Comparison of ENCODE assay signal across 12 mouse cellular contexts in genomic region chr5:116829771-116830170, GRCm38 (mm10).
DNase-seq lines count a peak whose midpoint lies in the region; ATAC-seq and TF ChIP-seq lines count a peak whose summit lies in the region.
"Had no signal": no experiment of that assay in that cellular context is flagged by ENCODE, and none has a peak within 500 bp of the region (broad histone marks: within the 10 kb centered on the region; RNA-seq: fewer than 3 reads in every experiment).

No protein-coding gene starts in this region.

- H3K4me3 ChIP-seq in hindbrain, postnatal 0 days (ENCODE audit: low read length) = no peak overlapping the region
- no peak overlapping the region for H3K4me3 ChIP-seq in hindbrain, embryonic 13.5 days
- no peak overlapping the region for H3K4me3 ChIP-seq in embryonic facial prominence, embryonic 11.5 days (ENCODE audit: low read depth, low read length)
- H3K4me3 ChIP-seq: liver, embryonic 15.5 days had no signal

- no peaks in the 10 kb centered on the region for H3K36me3 ChIP-seq in hindbrain, postnatal 0 days (ENCODE audit: insufficient read depth, low read length)
- no peaks in the 10 kb centered on the region for H3K36me3 ChIP-seq in hindbrain, embryonic 13.5 days
- H3K36me3 ChIP-seq in embryonic facial prominence, embryonic 11.5 days (replicated peaks; ENCODE audit: control insufficient read depth, insufficient read depth, low read depth, low read length) = no peaks in the 10 kb centered on the region
- H3K36me3 ChIP-seq: liver, embryonic 15.5 days had no signal

- 0 out of 2 replicates have a peak, but pooled peaks have one; percentile 38 for ATAC-seq in hindbrain, postnatal 0 days
- no peak for ATAC-seq in hindbrain, embryonic 13.5 days (ENCODE audit: low FRiP score)
- ATAC-seq in embryonic facial prominence, embryonic 11.5 days (replicated peaks; ENCODE audit: insufficient number of reproducible peaks, low FRiP score, low TSS enrichment, low read depth) = no peak
- ATAC-seq: intestine, embryonic 16.5 days; Patski had no signal

- H3K4me1 ChIP-seq in hindbrain, postnatal 0 days (ENCODE audit: insufficient read depth, low read length) = no peaks in the 10 kb centered on the region
- H3K4me1 ChIP-seq in hindbrain, embryonic 13.5 days (replicated peaks) = peaks cover 6% of the 10 kb centered on the region; the same call in 1 of the 2 replicates
- no peaks in the 10 kb centered on the region for H3K4me1 ChIP-seq in embryonic facial prominence, embryonic 11.5 days (ENCODE audit: control insufficient read depth, insufficient read depth, low read length)
- H3K4me1 ChIP-seq: liver, embryonic 15.5 days had no signal

- H3K27ac ChIP-seq in hindbrain, postnatal 0 days = no peak overlapping the region
- H3K27ac ChIP-seq in hindbrain, embryonic 13.5 days = no peak overlapping the region
- H3K27ac ChIP-seq in embryonic facial prominence, embryonic 11.5 days (replicated peaks; ENCODE audit: low read depth, low read length) = no peak overlapping the region
- H3K27ac ChIP-seq: liver, embryonic 15.5 days had no signal

- intact Hi-C loops in left cerebral cortex, postnatal 10 days (cut with DNase I) = no loop called here

- H3K9me3 ChIP-seq in hindbrain, postnatal 0 days (ENCODE audit: low read length) = no peaks in the 10 kb centered on the region
- 0 out of 2 replicates have a peak, but pooled peaks cover 1% of the 10 kb centered on the region for H3K9me3 ChIP-seq in hindbrain, embryonic 13.5 days
- no peaks in the 10 kb centered on the region for H3K9me3 ChIP-seq in embryonic facial prominence, embryonic 11.5 days (replicated peaks; ENCODE audit: control insufficient read depth, low read length)
- H3K9me3 ChIP-seq: liver, embryonic 15.5 days had no signal

- H3K27me3 ChIP-seq in hindbrain, postnatal 0 days (ENCODE audit: insufficient read depth, low read length) = no peaks in the 10 kb centered on the region
- H3K27me3 ChIP-seq in hindbrain, embryonic 13.5 days = no peaks in the 10 kb centered on the region
- no peaks in the 10 kb centered on the region for H3K27me3 ChIP-seq in embryonic facial prominence, embryonic 11.5 days (ENCODE audit: control insufficient read depth, insufficient read depth, low read length)
- H3K27me3 ChIP-seq: liver, embryonic 15.5 days; Patski had no signal

- H3K9ac ChIP-seq in hindbrain, postnatal 0 days (replicated peaks; ENCODE audit: low read length) = no peak overlapping the region
- H3K9ac ChIP-seq in hindbrain, embryonic 13.5 days = no peak overlapping the region
- no peak overlapping the region for H3K9ac ChIP-seq in embryonic facial prominence, embryonic 11.5 days (replicated peaks; ENCODE audit: low read length)
- H3K9ac ChIP-seq: liver, embryonic 15.5 days had no signal

- H3K4me2 ChIP-seq in hindbrain, postnatal 0 days (ENCODE audit: low read depth, low read length) = no peak overlapping the region
- no peak overlapping the region for H3K4me2 ChIP-seq in hindbrain, embryonic 13.5 days
- H3K4me2 ChIP-seq in embryonic facial prominence, embryonic 11.5 days (ENCODE audit: low read depth, low read length) = no peak overlapping the region
- H3K4me2 ChIP-seq: liver, embryonic 15.5 days had no signal

- no peak for TF ChIP-seq CTCF in hindbrain, postnatal 0 days (IDR thresholded peaks at IDR 0.05; ENCODE audit: low read depth)

- DNase-seq in hindbrain, postnatal 0 days (ENCODE audit: low spot score) = peak; percentile 35
- peak; percentile 1 for DNase-seq in right cerebral cortex, adult 18-20 months
- DNase-seq in right cerebral cortex, postnatal 25 days = no peak
- DNase-seq in embryonic facial prominence, embryonic 11.5 days (ENCODE audit: low spot score) = peak; percentile 87
- peak; percentile 22 for DNase-seq in yolk sac, embryonic 10.5 days (ENCODE audit: low spot score)
- no peak for DNase-seq in left cerebral cortex, postnatal 10 days (ENCODE audit: extremely low spot score in 1 of 2, low spot score in 2 of 2)
- no peak for DNase-seq in layer of hippocampus, postnatal 14 days (ENCODE audit: low spot score in 2 of 2)
- DNase-seq: cerebellum, postnatal 10 days had no signal

- WGBS in hindbrain, postnatal 0 days = 17% methylated on average over 11 of the region's 11 CpGs
- WGBS in hindbrain, embryonic 13.5 days = 20% methylated on average over 9 of the region's 11 CpGs
- WGBS in embryonic facial prominence, embryonic 11.5 days = 10% methylated on average over 11 of the region's 11 CpGs

Comparison
In these comparisons a context has a peak if more than half of its experiments do, and no peak if none do; other contexts are left out.
1. DNase-seq: peak in hindbrain, postnatal 0 days (single experiment), right cerebral cortex, adult 18-20 months (single experiment), embryonic facial prominence, embryonic 11.5 days (single experiment) and yolk sac, embryonic 10.5 days (single experiment); none in right cerebral cortex, postnatal 25 days (single experiment), left cerebral cortex, postnatal 10 days (0 of 2) and layer of hippocampus, postnatal 14 days (0 of 2).